In the genomic region with DNA sequence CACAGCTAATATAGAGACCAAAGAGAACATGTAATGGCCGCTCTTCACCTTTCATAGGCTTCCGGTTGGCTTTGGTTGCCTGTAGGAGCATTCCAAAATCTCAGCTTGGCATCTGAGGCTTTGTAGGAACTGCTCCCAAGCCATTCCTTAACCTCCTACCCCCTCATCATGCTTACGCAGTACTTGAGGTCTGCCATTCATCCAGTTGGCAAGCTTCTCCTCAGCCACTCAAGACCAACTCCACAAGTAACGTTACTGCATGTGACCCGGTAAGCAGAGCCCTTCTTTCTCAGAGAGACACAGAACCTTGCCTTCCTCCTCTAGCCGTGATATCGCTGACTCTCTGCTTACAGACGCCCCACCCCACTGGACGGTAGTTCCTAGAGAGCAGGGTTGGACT, we compare ENCODE assay signal across 23 mouse cellular contexts.
DNase-seq lines count a peak whose midpoint lies in the region; ATAC-seq and TF ChIP-seq lines count a peak whose summit lies in the region.
"Had no signal": no experiment of that assay in that cellular context is flagged by ENCODE, and none has a peak within 500 bp of the region (broad histone marks: within the 10 kb centered on the region; RNA-seq: fewer than 3 reads in every experiment).

No protein-coding gene starts in this region.

- DNase-seq in lung, adult 18-20 months = peak; percentile 72 to 77
- no peak for DNase-seq in lung, postnatal 14 days
- DNase-seq in lung, postnatal 0 days (ENCODE audit: low spot score) = peak; percentile 31
- peak; percentile 58 for DNase-seq in lung, postnatal 25 days (ENCODE audit: low spot score)
- DNase-seq in urinary bladder, postnatal 10 days (ENCODE audit: low spot score) = no peak
- DNase-seq in thymus, postnatal 10 days (ENCODE audit: low spot score in 2 of 2) = no peak
- DNase-seq: adrenal gland, adult 2 months; adrenal gland, postnatal 10 days; adrenal gland, postnatal 25 days; cerebellum, adult 11 months; cerebellum, adult 18-20 months; cerebellum, adult 8-10 months; cerebellum, adult 9-11 months; cerebellum, postnatal 14 days; cerebellum, postnatal 36 days; embryo, embryonic 11 days had no signal

- peak; percentile 62 for ATAC-seq in lung, postnatal 0 days
- no peak for ATAC-seq in hindbrain, embryonic 13.5 days (ENCODE audit: low FRiP score)
- ATAC-seq: forebrain, embryonic 14.5 days had no signal

- no peaks in the 10 kb centered on the region for H3K4me1 ChIP-seq in lung, postnatal 0 days (ENCODE audit: insufficient read depth, low read depth, low read length)
- peaks cover 8% of the 10 kb centered on the region; the same call in 1 of the 2 replicates for H3K4me1 ChIP-seq in hindbrain, embryonic 13.5 days (replicated peaks)
- H3K4me1 ChIP-seq: embryonic facial prominence, embryonic 15.5 days had no signal

- H3K27me3 ChIP-seq in lung, postnatal 0 days (replicated peaks; ENCODE audit: insufficient read depth, low read length) = no peaks in the 10 kb centered on the region
- no peaks in the 10 kb centered on the region for H3K27me3 ChIP-seq in hindbrain, embryonic 13.5 days
- H3K27me3 ChIP-seq: embryonic facial prominence, embryonic 13.5 days; embryonic facial prominence, embryonic 15.5 days; forebrain, embryonic 12.5 days had no signal

- H3K36me3 ChIP-seq in lung, postnatal 0 days (ENCODE audit: insufficient read depth, low read length) = no peaks in the 10 kb centered on the region
- no peaks in the 10 kb centered on the region for H3K36me3 ChIP-seq in hindbrain, embryonic 13.5 days
- H3K36me3 ChIP-seq: embryonic facial prominence, embryonic 13.5 days; embryonic facial prominence, embryonic 15.5 days; forebrain, embryonic 10.5 days; forebrain, embryonic 12.5 days had no signal

- H3K4me2 ChIP-seq in lung, postnatal 0 days (replicated peaks; ENCODE audit: low read depth, low read length) = no peak overlapping the region
- H3K4me2 ChIP-seq in hindbrain, embryonic 13.5 days = no peak overlapping the region
- H3K4me2 ChIP-seq: embryonic facial prominence, embryonic 13.5 days; embryonic facial prominence, embryonic 15.5 days; forebrain, embryonic 12.5 days had no signal

- no peak overlapping the region for H3K27ac ChIP-seq in lung, postnatal 0 days (ENCODE audit: low read length)
- H3K27ac ChIP-seq in hindbrain, embryonic 13.5 days = no peak overlapping the region
- H3K27ac ChIP-seq: embryonic facial prominence, embryonic 13.5 days; embryonic facial prominence, embryonic 15.5 days; forebrain, embryonic 10.5 days; forebrain, embryonic 12.5 days had no signal

- no peak overlapping the region for H3K4me3 ChIP-seq in lung, postnatal 0 days (ENCODE audit: low read depth, low read length)
- no peak overlapping the region for H3K4me3 ChIP-seq in hindbrain, embryonic 13.5 days
- H3K4me3 ChIP-seq: embryonic facial prominence, embryonic 13.5 days; embryonic facial prominence, embryonic 15.5 days; erythroblast, embryonic 14.5 days; forebrain, embryonic 10.5 days; forebrain, embryonic 12.5 days had no signal

- no peaks in the 10 kb centered on the region for H3K9me3 ChIP-seq in lung, postnatal 0 days (ENCODE audit: low read length)
- H3K9me3 ChIP-seq in hindbrain, embryonic 13.5 days = no peaks in the 10 kb centered on the region
- H3K9me3 ChIP-seq: embryonic facial prominence, embryonic 13.5 days; embryonic facial prominence, embryonic 15.5 days; forebrain, embryonic 10.5 days; forebrain, embryonic 12.5 days had no signal

- H3K9ac ChIP-seq in lung, postnatal 0 days (replicated peaks; ENCODE audit: low read depth) = no peak overlapping the region
- no peak overlapping the region for H3K9ac ChIP-seq in hindbrain, embryonic 13.5 days
- H3K9ac ChIP-seq: embryonic facial prominence, embryonic 13.5 days; embryonic facial prominence, embryonic 15.5 days; forebrain, embryonic 12.5 days had no signal

- WGBS in lung, postnatal 0 days = 66% methylated on average over 9 of the region's 9 CpGs
- WGBS in hindbrain, embryonic 13.5 days = 93% methylated on average over 9 of the region's 9 CpGs

- TF ChIP-seq EP300 in lung, postnatal 0 days (IDR thresholded peaks at IDR 0.05) = no peak

- no peak for TF ChIP-seq CTCF in lung, postnatal 0 days (IDR thresholded peaks at IDR 0.05)

Comparison
In these comparisons a context has a peak if more than half of its experiments do, and no peak if none do; other contexts are left out.
1. DNase-seq: peak in lung, adult 18-20 months (2 of 2), lung, postnatal 0 days (single experiment) and lung, postnatal 25 days (single experiment); none in lung, postnatal 14 days (single experiment), urinary bladder, postnatal 10 days (single experiment) and thymus, postnatal 10 days (0 of 2).